Mouse (Mus musculus): ENCODE measurements around the gene Fam69a. TPM values are rescaled to one million over a fixed set of nuclear protein-coding genes. Genes with fewer than 3 reads are reported as not detected.
A peak's percentile ranks its signal among the peaks of the same experiment; 100 is the strongest.

The Fam69a gene
- polyA plus RNA-seq, 1 experiment from 2014 or later = 31.4 TPM

DNA sequence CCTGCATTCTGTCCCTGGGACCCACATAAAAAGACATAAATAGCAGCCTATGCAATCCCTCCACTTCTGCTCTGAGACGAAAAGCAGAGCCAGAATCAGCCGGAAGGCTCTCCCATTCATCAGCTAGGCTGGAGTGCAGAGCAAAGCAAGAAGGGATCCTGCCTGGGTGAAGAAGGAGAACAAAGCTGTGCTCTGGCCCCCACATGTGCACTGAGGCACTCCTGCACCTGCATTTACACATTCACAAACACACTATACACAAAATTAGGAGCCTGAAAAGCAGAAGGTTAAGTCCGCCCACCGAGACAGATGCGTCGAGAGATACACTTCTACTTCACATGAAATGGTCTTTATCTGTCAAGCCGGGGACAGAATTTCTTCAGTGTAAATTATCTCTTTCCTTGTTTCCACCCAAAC is 113.0 kb downstream of the Fam69a start:
- 73% methylated on average over 7 of the region's 7 CpGs for WGBS

DNA sequence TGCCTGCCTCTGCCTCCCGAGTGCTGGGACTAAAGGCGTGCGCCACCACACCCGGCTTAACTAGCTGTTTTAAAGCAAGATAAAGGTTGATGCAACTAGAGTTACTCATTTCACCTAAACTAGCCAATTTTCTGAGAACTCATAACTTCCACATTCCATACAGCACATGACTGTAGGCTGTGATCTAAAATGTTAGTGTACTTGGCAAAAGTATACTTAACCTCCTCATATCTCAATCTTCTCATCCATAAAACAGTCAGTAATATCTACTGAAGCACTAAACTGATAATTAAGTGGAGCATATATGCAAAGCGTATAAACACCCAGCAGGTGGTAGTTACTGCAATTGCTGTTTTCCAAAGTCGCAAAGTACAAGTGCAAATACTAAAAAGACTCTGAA is 113.6 kb downstream of the Fam69a start:
- Histone ChIP-seq H3K27ac (no peak overlapping the region), H3K4me2 (replicated peaks) (no peak overlapping the region), H3K9ac (no peak overlapping the region), H3K4me1 (no peaks in the 10 kb centered on the region), H3K9me3 (replicated peaks) (no peaks in the 10 kb centered on the region), H3K36me3 (no peaks in the 10 kb centered on the region), H3K27me3 (no peaks in the 10 kb centered on the region), H3K4me3 (no peak overlapping the region)
- no peak for ATAC-seq (ENCODE audit: low FRiP score)
- 85% methylated on average over 6 of the region's 6 CpGs for WGBS

More for the DNA sequence above, 113.0 kb downstream of the Fam69a start:
- H3K9me3 ChIP-seq (replicated peaks) = no peaks in the 10 kb centered on the region
- no peaks in the 10 kb centered on the region for H3K4me1 ChIP-seq
- no peaks in the 10 kb centered on the region for H3K27me3 ChIP-seq
- H3K36me3 ChIP-seq = no peaks in the 10 kb centered on the region
- ATAC-seq (ENCODE audit: low FRiP score) = no peak
- no peak overlapping the region for H3K4me3 ChIP-seq
- H3K27ac ChIP-seq = no peak overlapping the region
- no peak overlapping the region for H3K4me2 ChIP-seq (replicated peaks)
- no peak overlapping the region for H3K9ac ChIP-seq

DNA sequence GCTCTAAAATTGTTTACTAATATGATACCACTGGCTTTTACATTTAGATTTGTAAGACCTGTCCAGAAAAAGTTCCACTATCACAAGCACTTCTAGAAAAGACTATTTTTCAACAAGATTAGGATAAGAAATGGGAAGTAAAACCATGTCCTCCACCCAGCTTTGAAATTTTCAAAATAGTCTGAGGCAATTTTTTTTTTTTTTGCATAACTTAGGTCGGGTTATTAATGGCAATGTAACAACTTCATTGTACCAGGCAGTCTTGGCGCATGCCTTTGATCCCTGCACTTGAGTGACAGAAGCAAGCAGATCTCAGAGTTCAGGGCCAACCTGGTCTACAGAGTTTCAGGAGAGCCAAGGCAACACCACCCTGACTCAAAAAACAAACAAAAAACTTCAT is 117.2 kb downstream of the Fam69a start:
- 56% methylated on average over 2 of the region's 2 CpGs for WGBS
- no peak for ATAC-seq (ENCODE audit: low FRiP score)
- no peak overlapping the region for H3K4me3 ChIP-seq
- peaks cover 5% of the 10 kb centered on the region; the same call in 1 of the 2 replicates for H3K4me1 ChIP-seq
- no peak overlapping the region for H3K9ac ChIP-seq
- H3K4me2 ChIP-seq (replicated peaks) = no peak overlapping the region; the same call in 1 of the 2 replicates
- no peaks in the 10 kb centered on the region for H3K27me3 ChIP-seq
- no peaks in the 10 kb centered on the region for H3K36me3 ChIP-seq
- H3K27ac ChIP-seq = no peak overlapping the region
- H3K9me3 ChIP-seq (replicated peaks) = no peaks in the 10 kb centered on the region

DNA sequence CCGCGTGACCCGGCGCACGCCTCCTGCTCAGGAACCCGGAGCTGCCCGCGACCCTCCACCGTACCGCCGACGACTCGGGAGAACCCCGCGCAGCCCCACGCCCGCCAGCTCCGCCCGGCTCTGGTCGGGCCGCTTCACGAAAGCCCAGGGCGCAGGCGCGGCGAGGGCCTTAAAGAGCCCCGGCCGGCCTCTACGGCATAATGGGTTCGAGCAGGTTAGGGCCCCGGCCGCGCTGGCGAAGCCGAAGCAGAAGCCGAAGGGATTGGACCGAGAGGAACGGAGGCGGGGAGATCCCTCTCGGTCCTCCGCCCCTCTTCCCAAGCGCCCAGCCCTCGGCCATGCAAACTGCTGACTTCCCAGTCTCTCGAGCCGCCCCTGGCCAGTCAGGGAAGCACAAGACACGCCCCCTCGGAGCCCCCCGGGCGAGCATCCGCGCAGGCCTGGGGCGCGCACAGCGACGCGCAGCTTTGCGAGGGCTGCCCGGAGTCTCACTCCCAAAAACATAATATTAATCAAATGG is 117.9 kb downstream of the Fam69a start:
- peak; percentile 99 for ATAC-seq (ENCODE audit: low FRiP score)
- H3K36me3 ChIP-seq = no peaks in the 10 kb centered on the region
- peak overlapping the region; percentile 63 for H3K4me2 ChIP-seq (replicated peaks)
- H3K9me3 ChIP-seq (replicated peaks) = no peaks in the 10 kb centered on the region
- H3K4me1 ChIP-seq = peaks cover 5% of the 10 kb centered on the region; the same call in 1 of the 2 replicates
- peak overlapping the region; percentile 85 for H3K4me3 ChIP-seq
- H3K27ac ChIP-seq = peak overlapping the region; percentile 97
- under 1% methylated on average over 56 of the region's 58 CpGs for WGBS
- peak overlapping the region; percentile 79 for H3K9ac ChIP-seq
- H3K27me3 ChIP-seq = no peaks in the 10 kb centered on the region

DNA sequence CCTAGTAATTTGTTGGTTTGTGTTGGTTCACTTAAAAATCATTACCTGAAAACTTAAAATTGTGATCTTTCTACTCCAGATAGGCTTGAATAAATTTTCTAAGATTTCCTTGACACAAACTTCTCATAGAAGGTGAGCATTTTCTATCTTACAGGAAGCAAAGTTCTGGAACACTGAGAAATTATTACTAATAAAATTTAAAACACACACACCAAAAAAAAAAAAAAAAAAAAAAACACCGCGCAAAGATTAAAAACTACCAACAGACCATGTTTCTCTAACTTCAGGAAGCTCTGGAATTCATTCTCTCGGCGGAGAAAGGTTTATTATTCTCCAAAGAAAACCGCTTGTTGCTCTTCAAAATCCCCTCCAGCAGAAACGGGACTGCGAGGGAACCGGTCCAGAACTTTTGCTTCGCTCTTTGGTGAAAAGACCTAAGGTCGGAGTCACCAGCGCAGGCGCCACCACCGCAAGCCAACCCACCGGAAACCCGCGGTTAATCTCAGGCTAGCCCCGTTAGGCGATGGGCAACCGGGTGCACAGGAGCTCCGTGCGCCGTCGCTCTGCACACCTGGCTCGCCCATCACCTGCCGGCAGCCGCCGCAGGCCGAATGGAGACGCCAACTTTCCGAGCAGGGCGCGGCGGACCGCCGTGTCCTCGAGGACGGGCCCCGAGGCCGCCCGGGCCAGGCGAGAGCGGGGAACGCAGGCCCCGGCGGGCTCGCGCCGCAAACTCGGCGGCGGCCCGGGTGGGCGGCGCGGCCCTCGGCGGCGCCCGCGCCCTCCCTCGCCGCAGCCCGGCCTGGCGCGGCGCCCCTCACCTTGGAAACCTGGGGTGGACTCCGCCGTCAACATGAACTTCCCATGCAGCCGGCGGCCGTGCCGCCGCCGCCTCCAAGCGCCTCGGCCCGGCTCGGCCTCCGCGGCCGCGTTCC is 118.6 kb downstream of the Fam69a start:
- under 1% methylated on average over 70 of the region's 82 CpGs for WGBS
- Histone ChIP-seq H3K36me3 (no peaks in the 10 kb centered on the region), H3K9me3 (replicated peaks) (no peaks in the 10 kb centered on the region), H3K4me2 (replicated peaks) (peak overlapping the region; percentile 63), H3K9ac (peak overlapping the region; percentile 79), H3K4me1 (peaks cover 5% of the 10 kb centered on the region; the same call in 1 of the 2 replicates), H3K4me3 (peak overlapping the region; percentile 85), H3K27me3 (no peaks in the 10 kb centered on the region), H3K27ac (peak overlapping the region; percentile 97)
- peak; percentile 77 for ATAC-seq (ENCODE audit: low FRiP score)

DNA sequence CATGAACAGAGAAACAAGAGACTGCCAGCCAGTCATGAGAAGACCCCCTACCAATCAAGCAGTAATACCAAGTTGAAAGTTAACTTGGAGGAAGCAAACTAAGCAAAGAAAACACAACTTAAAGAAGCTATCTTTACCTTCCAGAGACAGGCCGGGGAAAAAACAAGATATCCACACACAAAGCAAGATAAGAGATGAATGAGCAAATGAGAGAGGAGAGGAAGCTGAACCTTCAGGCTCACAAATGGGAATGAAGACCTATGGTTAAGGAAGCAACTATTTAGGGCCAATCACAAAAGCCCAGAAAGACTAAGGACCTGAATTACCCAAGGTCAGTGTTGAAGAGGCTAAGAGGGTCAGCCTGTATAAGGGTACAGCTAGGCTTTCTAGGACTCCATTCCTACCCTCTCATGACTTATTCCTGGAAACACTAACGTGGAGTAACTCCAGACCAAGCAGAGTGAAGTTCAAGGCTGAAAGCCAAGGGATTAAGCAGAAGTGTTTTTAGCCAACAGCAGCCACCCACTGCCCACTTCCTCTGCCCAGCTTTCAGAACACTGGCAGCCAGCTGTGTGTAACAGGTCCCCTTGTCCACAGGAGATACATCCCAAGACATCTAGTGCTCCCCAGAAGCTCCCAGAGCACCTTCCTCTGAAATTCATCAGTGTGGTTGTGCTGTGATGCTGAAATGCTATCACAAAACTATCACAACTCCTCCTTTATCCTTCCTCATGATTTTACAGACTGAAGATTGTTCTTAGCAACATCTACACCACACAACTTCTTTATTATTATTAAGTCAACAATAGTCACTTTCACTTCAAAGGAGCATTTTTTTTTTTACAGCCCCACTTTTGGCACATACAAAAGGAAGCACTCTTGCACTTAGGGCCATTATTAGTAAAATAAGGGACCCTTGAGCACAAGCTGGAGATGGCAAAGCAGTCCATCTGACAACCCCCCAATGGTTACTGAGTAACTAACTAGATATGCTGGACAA is 120.5 kb downstream of the Fam69a start:
- 76% methylated on average over 2 of the region's 2 CpGs for WGBS
- H3K4me1 ChIP-seq = peaks cover 5% of the 10 kb centered on the region; the same call in 1 of the 2 replicates
- no peak overlapping the region for H3K4me3 ChIP-seq
- no peak overlapping the region for H3K27ac ChIP-seq
- no peaks in the 10 kb centered on the region for H3K36me3 ChIP-seq
- no peaks in the 10 kb centered on the region for H3K27me3 ChIP-seq
- H3K9me3 ChIP-seq (replicated peaks) = no peaks in the 10 kb centered on the region
- ATAC-seq (ENCODE audit: low FRiP score) = no peak
- no peak overlapping the region for H3K9ac ChIP-seq
- H3K4me2 ChIP-seq (replicated peaks) = no peak overlapping the region

DNA sequence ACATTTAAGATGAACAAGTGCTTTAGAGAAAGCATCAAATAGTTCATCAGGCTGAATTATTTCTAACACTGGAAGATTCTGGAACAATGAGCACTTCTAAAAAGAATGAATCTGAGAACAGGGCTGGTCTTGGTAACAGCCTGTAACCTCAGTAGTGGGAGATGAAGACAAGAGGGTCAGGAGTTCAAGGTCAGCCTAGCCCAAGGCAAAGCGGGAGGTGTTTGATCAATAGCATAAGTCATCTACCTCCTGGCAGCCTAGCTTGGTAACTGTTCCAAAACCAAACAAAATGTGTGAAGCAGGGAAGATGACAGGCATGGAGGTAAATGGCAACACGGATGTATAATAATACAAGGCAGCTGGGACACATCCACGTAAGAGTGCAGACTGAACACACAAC is 122.9 kb downstream of the Fam69a start:
- 88% methylated on average over 3 of the region's 3 CpGs for WGBS
- ATAC-seq (ENCODE audit: low FRiP score) = no peak
- Histone ChIP-seq H3K27me3 (no peaks in the 10 kb centered on the region), H3K4me1 (peaks cover 5% of the 10 kb centered on the region; the same call in 1 of the 2 replicates), H3K9ac (no peak overlapping the region), H3K4me2 (replicated peaks) (no peak overlapping the region), H3K27ac (no peak overlapping the region), H3K9me3 (replicated peaks) (no peaks in the 10 kb centered on the region), H3K36me3 (no peaks in the 10 kb centered on the region), H3K4me3 (no peak overlapping the region)

DNA sequence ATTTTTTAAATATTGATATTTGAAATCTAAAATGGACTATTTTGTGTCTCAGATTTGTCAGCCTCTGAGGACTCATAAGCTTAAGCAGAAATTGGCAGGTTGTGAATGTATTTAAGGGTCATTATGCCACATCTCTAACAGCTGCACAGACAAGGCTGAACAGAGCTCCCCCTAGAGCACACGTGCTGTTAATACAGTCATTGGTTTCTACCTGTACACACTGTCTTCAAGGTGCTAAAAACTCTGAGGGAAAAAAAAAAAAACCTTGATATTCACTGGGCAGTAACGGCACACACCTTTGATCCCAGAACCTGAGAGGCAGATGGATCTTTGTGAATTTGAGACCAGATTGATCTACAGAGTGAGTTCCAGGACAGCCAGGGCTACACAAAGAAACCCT is 127.9 kb downstream of the Fam69a start:
- Histone ChIP-seq H3K27me3 (no peaks in the 10 kb centered on the region), H3K4me3 (no peak overlapping the region), H3K9ac (no peak overlapping the region), H3K27ac (no peak overlapping the region), H3K4me1 (0 out of 2 replicates have a peak, but pooled peaks cover 2% of the 10 kb centered on the region), H3K9me3 (replicated peaks) (no peaks in the 10 kb centered on the region), H3K4me2 (replicated peaks) (no peak overlapping the region), H3K36me3 (no peaks in the 10 kb centered on the region)
- ATAC-seq (ENCODE audit: low FRiP score) = no peak
- WGBS = 58% methylated on average over 2 of the region's 2 CpGs

Other genes starting within 250 kb of the Fam69a start
- gene Ube2d2b, start 157.0 kb downstream of the Fam69a start, polyA plus RNA-seq (2016; fragmentation: Nextera tagmentation; extraction: Ambion mirVana) = 0.13 and 0.22 TPM in 2 replicates
- 62.3 and 63.6 TPM in 2 replicates for gene Evi5, start 112.0 kb downstream of the Fam69a start, polyA plus RNA-seq (2016; fragmentation: Nextera tagmentation; extraction: Ambion mirVana)
- gene Rpl5, start 86.6 kb downstream of the Fam69a start, polyA plus RNA-seq (2016; fragmentation: Nextera tagmentation; extraction: Ambion mirVana) = 59.8 and 66.8 TPM in 2 replicates
- 134 and 142 TPM in 2 replicates for gene Mtf2, start 78.6 kb upstream of the Fam69a start, polyA plus RNA-seq (2016; fragmentation: Nextera tagmentation; extraction: Ambion mirVana)
- gene Tmed5, start 145.5 kb upstream of the Fam69a start, polyA plus RNA-seq (2016; fragmentation: Nextera tagmentation; extraction: Ambion mirVana) = 26.5 and 30.4 TPM in 2 replicates
- 7.3 and 7.7 TPM in 2 replicates for gene Ccdc18, start 145.8 kb upstream of the Fam69a start, polyA plus RNA-seq (2016; fragmentation: Nextera tagmentation; extraction: Ambion mirVana)